Mouse (Mus musculus) T-helper 2 cell (primary cell): ENCODE data around the gene Cd300ld2.
"Not testable (repeated sequence)": the region's sequence is repeated elsewhere in the genome, so short reads cannot be mapped to it uniquely, and the experiment has no call there.

Experiments
- in situ Hi-C: fragments of 300-600 bp; cut with MboI, MseI; formaldehyde crosslinking; loops from one replicate; pipeline ENCODE4 v1.15.1; 2025; ENCODE audit warnings: high pct_unique_total_duplicates

Gene Cd300ld2

GRCm38 (mm10) chr11:115016093-115016492, at the start of gene Cd300ld2:
Cd300ld2 (minus strand) TSS chr11:115016193.
- in situ Hi-C loops: not testable (repeated sequence)

GRCm38 (mm10) chr11:115062077-115062476, 46.1 kb upstream of the Cd300ld2 start, which contains the start of gene Cd300e:
Cd300e (minus strand) TSS chr11:115062177.
- in situ Hi-C loops: no loop called here

- in situ Hi-C loops: loop anchor here (5.0 kb wide), 1 partner anchor 37 kb away; no protein-coding TSS in a partner anchor
Measured at GRCm38 (mm10) chr11:115059797-115060196, 43.8 kb upstream of the Cd300ld2 start.

- in situ Hi-C loops: loop anchor here (5.0 kb wide), 1 partner anchor 36 kb away; no protein-coding TSS in a partner anchor
Measured at GRCm38 (mm10) chr11:115058701-115059100, 42.7 kb upstream of the Cd300ld2 start.

- in situ Hi-C loops: no loop called here
Measured at GRCm38 (mm10) chr11:115054537-115054936, 38.5 kb upstream of the Cd300ld2 start.

GRCm38 (mm10) chr11:115052991-115053390, 37.0 kb upstream of the Cd300ld2 start:
- in situ Hi-C loops: no loop called here

- in situ Hi-C loops: no loop called here
Measured at GRCm38 (mm10) chr11:115052206-115052605, 36.2 kb upstream of the Cd300ld2 start.

GRCm38 (mm10) chr11:115049282-115049895, 33.4 kb upstream of the Cd300ld2 start:
- in situ Hi-C loops: no loop called here

- in situ Hi-C loops: no loop called here
Measured at GRCm38 (mm10) chr11:115048259-115048658, 32.3 kb upstream of the Cd300ld2 start, which contains the start of gene Cd300ld3. Cd300ld3 (minus strand) TSS chr11:115048409.

GRCm38 (mm10) chr11:115037669-115038068, 21.7 kb upstream of the Cd300ld2 start, which contains the start of gene Cd300ld5:
Cd300ld5 (minus strand) TSS chr11:115037769.
- in situ Hi-C loops: loop anchor here (5.0 kb wide), 1 partner anchor 35 kb away; the partner anchor contains the start of gene Cd300c2

GRCm38 (mm10) chr11:115026912-115027311, 10.9 kb upstream of the Cd300ld2 start, which contains the start of gene Cd300ld4:
Cd300ld4 (minus strand) TSS chr11:115027012.
- in situ Hi-C loops: not testable (repeated sequence)

GRCm38 (mm10) chr11:115004070-115004469, 11.9 kb downstream of the Cd300ld2 start:
- in situ Hi-C loops: loop anchor here (5.0 kb wide), 1 partner anchor 33 kb away; the partner anchor contains the start of gene Cd300ld5

GRCm38 (mm10) chr11:115001474-115002040, 14.4 kb downstream of the Cd300ld2 start, which contains the start of gene Cd300c2:
Cd300c2 (minus strand) TSS chr11:115001880.
- in situ Hi-C loops: loop anchor here (5.0 kb wide), 1 partner anchor 36 kb away; the partner anchor contains the start of gene Cd300ld5

- in situ Hi-C loops: no loop called here
Measured at GRCm38 (mm10) chr11:114989793-114990192, 26.2 kb downstream of the Cd300ld2 start, which contains the start of gene Cd300ld. Cd300ld (minus strand) TSS chr11:114989922.

- in situ Hi-C loops: no loop called here
Measured at GRCm38 (mm10) chr11:114981866-114982265, 34.1 kb downstream of the Cd300ld2 start.

GRCm38 (mm10) chr11:114972726-114973125, 43.3 kb downstream of the Cd300ld2 start:
- in situ Hi-C loops: no loop called here

- in situ Hi-C loops: no loop called here
Measured at GRCm38 (mm10) chr11:114968752-114969207, 47.2 kb downstream of the Cd300ld2 start, which contains the start of gene Cd300c. Cd300c (minus strand) TSS chr11:114969157.

- in situ Hi-C loops: no loop called here
Measured at GRCm38 (mm10) chr11:114965182-114965828, 50.7 kb downstream of the Cd300ld2 start.

GRCm38 (mm10) chr11:114960369-114960768, 55.6 kb downstream of the Cd300ld2 start:
- in situ Hi-C loops: no loop called here
